Mouse (Mus musculus) embryo, embryonic 11.5 days (tissue): ENCODE results near the gene Gcgr.
"Not testable (repeated sequence)": the region's sequence is repeated elsewhere in the genome, so short reads cannot be mapped to it uniquely, and the experiment has no call there.

Experiments used
- DNase-seq: peaks from one replicate; pipeline ENCODE4 v3.0.0-alpha.2; 2012; ENCODE audit warnings: low read depth, low spot score

Gene Gcgr

GRCm38 (mm10) chr11:120538485-120538884, 8.0 kb downstream of the Gcgr start:
- DNase-seq: no peak

GRCm38 (mm10) chr11:120538955-120539284, 8.4 kb downstream of the Gcgr start:
- DNase-seq: no peak

DNA sequence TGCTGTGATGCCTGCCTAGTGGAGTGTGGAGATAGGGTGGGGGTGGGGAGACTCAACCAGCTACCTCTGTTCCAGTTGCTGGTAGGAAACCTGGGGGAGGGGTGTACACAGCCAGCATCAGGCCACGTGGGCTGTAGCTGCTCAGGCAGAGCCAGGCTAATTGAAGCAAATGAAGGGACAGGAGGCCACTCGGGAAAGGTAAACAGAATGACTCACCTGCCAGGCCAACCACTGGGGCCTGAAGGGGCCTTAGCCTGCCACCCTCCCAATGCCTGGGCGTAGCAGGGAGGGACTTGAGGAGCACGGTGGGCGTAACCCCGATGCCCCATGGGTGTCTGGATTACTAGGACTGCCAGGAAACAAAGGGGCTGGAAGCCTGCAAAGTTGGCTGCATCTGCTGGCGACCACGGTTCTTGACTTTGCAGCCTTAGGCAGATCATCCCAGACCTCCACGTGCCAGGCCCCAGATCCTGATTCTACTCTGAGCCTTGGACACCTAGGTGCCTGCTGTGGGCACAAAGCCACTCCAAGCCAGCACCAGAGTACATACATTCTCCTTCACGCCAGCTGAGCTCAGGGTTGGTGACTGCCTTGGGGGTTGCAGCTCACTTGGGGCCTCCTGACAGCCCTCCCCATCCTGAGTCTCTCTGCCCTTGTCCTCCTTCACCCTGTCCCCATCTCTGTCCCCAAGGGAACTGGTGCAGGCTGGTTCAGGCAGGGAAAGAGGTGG, 9.0 kb downstream of the Gcgr start:
- no peak for DNase-seq

- no peak for DNase-seq
Measured at GRCm38 (mm10) chr11:120541907-120542306, 11.4 kb downstream of the Gcgr start.

DNA sequence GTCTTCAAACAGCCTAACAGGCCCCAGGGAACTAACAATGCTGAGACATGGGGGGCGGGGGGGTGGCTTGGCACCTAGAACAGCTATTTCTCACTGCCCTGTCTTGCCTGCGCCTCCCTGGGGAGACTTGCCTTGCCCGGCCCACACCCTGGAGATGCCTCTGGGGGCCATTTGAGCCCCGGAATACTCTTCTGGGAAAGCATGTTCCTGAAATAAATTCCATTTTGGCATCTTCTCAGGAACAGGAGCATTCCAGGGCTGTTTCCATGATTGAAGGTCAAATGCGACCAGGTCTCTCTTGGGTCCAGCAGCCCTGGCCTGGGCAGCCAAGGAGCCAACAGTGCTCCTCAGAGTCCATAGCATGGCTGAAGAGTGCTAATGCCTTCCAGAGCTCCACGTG, 11.9 kb downstream of the Gcgr start:
- DNase-seq: no peak

GRCm38 (mm10) chr11:120545964-120546363, 15.5 kb downstream of the Gcgr start:
- no peak for DNase-seq

DNA sequence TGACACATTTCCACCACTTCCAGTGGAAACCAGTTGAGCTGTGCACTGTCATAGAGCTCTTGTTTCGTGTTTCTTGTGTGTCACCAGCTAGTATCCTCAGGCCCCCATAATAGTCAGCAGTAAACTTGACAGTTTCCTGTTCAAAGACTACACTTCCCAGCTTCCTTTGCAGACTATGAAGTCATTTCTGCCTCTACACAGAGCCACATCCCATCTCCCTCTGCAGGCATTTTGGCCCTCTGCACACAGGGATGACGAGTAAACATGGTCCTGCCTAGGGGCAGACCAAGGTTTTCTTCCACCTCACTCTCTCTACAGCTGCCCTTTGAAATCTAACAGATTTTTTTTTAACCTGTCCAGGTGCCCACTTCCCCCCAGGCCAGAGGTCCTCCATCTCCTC, 17.0 kb downstream of the Gcgr start:
- DNase-seq: no peak

DNA sequence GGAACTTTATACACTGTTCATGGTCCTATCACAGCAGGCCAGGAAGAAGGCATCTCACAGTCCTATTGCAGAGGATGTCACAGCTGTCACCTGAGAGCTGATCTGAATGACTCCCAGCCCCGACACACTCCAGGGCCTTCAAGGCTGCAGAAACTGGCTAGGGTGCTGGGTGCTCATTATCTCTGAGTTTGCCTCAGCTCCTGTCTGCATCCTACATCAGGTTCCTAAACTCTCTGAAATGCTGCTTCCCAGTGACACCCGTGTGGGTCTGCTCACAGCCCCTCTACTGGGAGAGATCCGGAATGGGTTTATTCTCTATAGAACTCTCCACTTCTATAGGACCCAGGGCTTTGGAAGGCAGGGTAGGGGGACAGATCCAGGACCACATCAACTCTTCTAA, 17.7 kb downstream of the Gcgr start:
- no peak for DNase-seq

DNA sequence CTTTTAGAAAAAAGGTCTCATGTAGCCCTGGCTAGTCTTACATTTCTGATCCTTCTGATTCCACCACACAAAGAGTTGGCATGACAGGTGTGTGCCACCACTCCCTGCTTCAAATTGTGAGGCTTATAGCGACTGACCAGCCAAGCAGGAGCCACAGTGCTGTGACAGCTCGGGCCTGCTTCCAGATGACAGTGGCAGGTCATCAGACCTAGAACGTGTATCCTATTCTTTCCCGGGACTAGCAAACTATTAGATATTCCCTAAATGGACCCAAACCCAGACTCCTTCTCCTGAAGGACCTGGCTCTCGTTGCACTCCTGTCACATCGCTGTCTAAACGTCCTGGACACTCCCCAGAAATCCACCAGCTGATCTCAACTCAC, 18.3 kb downstream of the Gcgr start:
- DNase-seq: no peak

GRCm38 (mm10) chr11:120549168-120549945, 18.9 kb downstream of the Gcgr start, which contains the start of gene Mcrip1:
TSS of gene Mcrip1 (minus strand) at chr11:120549727.
- DNase-seq: peak; percentile 81

- DNase-seq: no peak
Measured at GRCm38 (mm10) chr11:120549986-120550809, 19.7 kb downstream of the Gcgr start.

- DNase-seq: no peak
Measured at GRCm38 (mm10) chr11:120550810-120551440, 20.4 kb downstream of the Gcgr start, which contains the start of gene Ppp1r27. TSS of gene Ppp1r27 (minus strand) at chr11:120551132.

DNA sequence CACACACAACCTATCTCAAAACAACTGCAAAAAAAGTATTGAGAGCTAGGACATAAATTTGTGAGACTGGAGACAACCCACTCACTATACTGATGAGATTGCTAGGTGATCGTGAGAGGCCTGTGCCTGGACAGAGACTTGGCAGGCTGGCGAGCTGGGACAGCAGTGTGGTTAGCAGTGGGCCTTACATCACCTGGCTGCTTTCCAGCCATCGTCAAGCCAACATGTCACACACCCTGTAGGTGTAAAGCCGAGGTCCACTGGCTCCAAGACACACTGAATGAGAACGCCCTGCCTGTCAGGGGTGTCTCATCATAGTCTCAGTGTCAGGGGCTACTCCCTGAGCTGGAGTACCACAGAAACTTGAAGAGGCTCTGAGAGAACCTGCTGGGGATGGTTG, 22.2 kb downstream of the Gcgr start:
- DNase-seq: no peak

DNA sequence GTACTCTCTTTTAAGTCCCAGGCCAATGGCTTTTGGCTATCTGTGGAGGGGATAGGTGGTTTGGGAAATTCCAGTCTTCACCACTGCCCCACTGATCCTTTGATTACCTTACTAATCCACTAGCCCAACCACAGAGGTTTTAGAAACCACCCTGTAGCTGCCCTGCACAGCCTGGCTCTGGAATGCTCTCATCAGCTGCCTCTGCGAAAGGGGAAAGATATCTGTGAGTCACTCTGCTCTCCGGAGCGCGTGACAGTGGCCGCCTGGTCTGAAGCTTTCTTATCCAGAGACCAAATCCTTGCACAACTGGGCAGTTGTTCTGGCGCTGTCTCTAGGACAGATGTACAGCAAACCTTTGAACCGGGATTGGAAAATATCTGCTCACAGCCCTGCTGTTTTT, 24.3 kb downstream of the Gcgr start:
- DNase-seq: no peak

DNA sequence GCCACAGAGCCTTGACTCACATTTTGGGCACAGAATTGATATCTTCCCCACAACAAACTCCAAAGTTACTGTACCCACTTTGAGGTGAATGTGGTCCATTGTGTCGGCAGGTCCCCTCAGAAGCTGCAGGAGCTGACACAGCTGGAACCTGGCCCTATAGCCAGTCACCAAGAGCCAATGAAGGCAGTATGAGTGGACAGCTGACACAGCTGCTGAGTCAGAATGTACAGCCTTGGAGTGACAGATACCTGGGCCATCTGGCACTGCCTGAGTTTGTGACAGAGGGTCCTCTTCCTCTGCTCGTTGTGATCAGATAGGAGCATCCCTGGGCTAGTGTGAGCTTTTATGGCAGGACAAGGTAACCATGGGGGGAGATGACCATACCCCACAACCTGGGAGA, 24.8 kb downstream of the Gcgr start:
- no peak for DNase-seq

- DNase-seq: not testable (repeated sequence)
Measured at GRCm38 (mm10) chr11:120558843-120559242, 28.3 kb downstream of the Gcgr start.

- DNase-seq: no peak
Measured at GRCm38 (mm10) chr11:120560952-120561728, 30.6 kb downstream of the Gcgr start.

DNA sequence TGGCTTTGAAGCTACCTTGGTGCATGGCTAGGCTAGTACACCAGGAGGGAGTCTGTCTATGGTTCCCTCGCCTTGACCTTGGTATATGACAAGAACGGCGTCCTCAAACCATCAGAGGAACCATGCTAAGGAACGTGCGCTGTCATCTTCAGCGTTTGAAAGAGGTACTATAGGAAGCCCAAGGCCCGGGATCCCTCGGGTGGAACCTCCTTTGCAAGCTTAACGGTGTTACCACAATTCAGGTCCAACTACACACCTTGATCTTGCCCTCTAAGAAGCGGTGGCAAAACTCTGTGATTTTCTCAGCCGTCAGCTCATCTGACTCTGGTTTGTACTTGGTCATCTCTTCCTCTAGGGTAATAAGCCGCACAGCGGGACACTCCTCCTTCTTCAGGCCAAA, 32.5 kb downstream of the Gcgr start:
- DNase-seq: no peak

DNA sequence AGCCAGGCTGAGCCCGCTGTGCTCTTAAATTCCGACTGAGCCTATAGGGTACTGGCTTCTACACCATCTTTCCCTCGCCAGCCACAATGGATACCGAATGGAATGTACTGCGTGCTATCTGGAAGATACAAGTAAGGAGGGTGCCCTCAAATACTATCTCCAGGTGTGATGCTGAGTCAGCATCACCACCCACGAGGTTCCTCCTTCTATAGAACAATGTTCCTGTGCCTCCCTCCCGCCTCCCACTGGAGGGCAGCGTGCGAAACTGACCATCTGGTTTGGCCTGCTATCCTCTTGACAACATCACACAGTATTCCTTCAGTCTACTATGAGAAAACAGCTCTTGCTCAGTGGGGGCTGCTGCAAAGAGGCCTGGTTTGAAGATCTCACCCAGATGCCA, 34.6 kb downstream of the Gcgr start:
- DNase-seq: no peak

DNA sequence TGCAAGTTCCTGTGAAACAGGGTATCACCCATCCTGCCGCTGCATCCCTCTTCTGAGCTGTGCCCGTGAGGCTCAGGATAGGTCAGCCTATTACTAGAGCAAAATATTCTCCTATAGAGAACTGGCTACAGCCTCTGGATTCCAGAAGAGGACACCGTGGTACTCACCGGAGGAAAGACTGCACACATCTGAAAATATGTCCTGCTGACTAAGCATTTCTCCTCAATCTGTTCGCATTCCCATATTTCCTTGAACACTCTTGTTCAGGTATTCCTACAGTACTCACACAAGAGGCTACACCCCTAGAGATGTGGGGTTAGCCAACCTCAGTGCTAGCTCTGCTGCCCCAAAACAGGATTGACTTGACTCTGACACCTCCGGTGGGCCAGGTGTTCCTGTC, 37.8 kb downstream of the Gcgr start:
- DNase-seq: no peak

DNA sequence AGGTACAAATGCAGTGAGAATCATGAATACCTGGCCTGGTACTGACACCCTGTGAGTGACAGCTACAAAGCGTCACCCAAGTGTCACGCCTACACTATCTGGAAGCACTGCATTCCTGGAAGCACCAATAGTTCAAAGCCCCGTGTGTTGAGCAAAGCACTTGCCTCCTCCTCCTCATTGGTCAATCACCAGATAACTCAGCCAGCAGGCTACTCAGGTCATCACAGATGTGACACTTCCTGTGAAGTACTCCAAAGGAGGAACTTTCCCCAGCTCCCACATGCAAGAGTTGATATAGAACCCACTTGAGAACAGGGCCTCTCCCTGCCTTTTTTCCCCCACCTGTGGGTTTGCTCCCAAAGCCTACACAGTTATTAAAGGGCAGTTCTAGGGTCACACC, 40.6 kb downstream of the Gcgr start:
- DNase-seq: no peak
